Mouse (Mus musculus): ENCODE measurements around the gene Mipol1. TPM values are rescaled to one million over a fixed set of nuclear protein-coding genes. Genes with fewer than 3 reads are reported as not detected.

Mipol1 gene
- polyA plus RNA-seq, 1 experiment from 2014 or later, result 4.0 TPM

DNA sequence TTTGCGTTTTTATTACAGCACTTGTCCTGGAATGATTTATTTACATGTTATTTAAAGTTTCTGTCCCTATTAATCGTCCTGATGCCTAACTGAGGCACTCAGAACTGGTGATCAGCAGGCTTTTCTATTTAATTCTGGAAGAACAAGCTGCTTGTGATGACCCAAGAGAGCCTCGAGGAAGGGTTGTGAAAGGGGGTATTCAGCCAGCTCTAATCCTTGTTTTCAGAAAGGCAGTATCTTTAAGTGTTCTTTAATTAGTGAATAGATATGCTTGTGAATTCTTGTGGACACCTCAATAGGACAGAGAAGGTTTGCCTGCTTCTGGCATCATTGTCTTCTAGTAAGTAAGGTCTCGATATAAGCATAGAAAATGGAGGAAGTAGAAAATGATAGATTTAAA is 170.0 kb downstream of the Mipol1 start:
- Histone ChIP-seq H3K4me2 (replicated peaks; ENCODE audit: low read depth) (no peak overlapping the region), H3K4me3 (ENCODE audit: low read depth, low read length) (no peak overlapping the region), H3K9me3 (ENCODE audit: control insufficient read depth) (no peaks in the 10 kb centered on the region), H3K9ac (ENCODE audit: low read depth, low read length) (no peak overlapping the region), H3K27ac (ENCODE audit: low read depth, low read length) (no peak overlapping the region), H3K36me3 (ENCODE audit: control insufficient read depth, insufficient read depth) (no peaks in the 10 kb centered on the region), H3K27me3 (replicated peaks; ENCODE audit: control insufficient read depth, insufficient read depth, low read length) (no peaks in the 10 kb centered on the region), H3K4me1 (replicated peaks; ENCODE audit: control insufficient read depth, insufficient read depth, low read length) (no peaks in the 10 kb centered on the region)
- no peak for ATAC-seq
- no peak for TF ChIP-seq CTCF (IDR thresholded peaks at IDR 0.05; ENCODE audit: low read depth)
- WGBS, result 57% methylated on average over 4 of the region's 4 CpGs

DNA sequence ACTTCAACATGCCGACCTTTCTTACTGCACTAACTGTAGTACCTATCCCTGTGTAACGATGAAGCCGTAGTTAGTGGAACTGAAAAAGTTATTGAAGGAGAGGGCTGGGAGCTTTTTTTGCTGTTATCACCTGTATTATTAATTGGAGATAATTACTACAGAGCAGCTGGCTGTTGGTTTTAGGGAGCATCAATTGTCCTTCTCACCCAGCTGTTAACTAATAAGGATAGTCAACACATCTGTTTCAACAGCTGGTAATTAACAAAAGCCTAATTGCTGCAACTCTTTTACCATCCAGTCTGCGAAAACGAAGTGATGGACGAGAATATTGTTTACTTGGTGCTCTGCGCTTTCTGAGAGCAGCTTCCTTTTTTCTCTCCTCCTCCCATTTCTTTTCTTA is 170.9 kb downstream of the Mipol1 start:
- Histone ChIP-seq H3K4me3 (ENCODE audit: low read depth, low read length) (no peak overlapping the region), H3K27me3 (replicated peaks; ENCODE audit: control insufficient read depth, insufficient read depth, low read length) (no peaks in the 10 kb centered on the region), H3K36me3 (ENCODE audit: control insufficient read depth, insufficient read depth) (no peaks in the 10 kb centered on the region), H3K4me1 (replicated peaks; ENCODE audit: control insufficient read depth, insufficient read depth, low read length) (no peaks in the 10 kb centered on the region), H3K9ac (ENCODE audit: low read depth, low read length) (no peak overlapping the region), H3K9me3 (ENCODE audit: control insufficient read depth) (no peaks in the 10 kb centered on the region), H3K27ac (ENCODE audit: low read depth, low read length) (no peak overlapping the region), H3K4me2 (replicated peaks; ENCODE audit: low read depth) (no peak overlapping the region)
- no peak for ATAC-seq
- TF ChIP-seq CTCF (IDR thresholded peaks at IDR 0.05; ENCODE audit: low read depth), result no peak
- WGBS, result 66% methylated on average over 7 of the region's 7 CpGs

DNA sequence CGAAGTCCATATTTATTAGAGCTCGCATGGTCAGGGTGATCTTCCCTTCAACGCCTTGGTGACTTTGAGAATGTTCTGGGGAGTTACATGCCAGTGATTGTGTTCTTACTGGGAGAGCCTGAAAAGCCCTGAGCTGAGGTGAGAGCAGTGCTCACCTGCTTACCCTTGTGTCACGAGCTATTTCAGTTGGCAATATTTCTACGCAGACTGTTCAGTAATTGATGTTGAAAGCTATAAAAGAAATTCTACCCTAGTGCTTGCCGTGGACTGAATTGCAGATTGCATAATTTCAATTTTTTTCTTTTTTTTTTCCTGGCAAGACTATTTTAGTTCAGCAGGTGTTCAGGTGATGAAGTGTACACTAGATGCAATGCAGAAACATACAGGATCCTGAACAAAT is 172.1 kb downstream of the Mipol1 start:
- no peak for ATAC-seq
- H3K4me1 ChIP-seq (replicated peaks; ENCODE audit: control insufficient read depth, insufficient read depth, low read length), result no peaks in the 10 kb centered on the region
- H3K9ac ChIP-seq (ENCODE audit: low read depth, low read length), result no peak overlapping the region
- H3K27ac ChIP-seq (ENCODE audit: low read depth, low read length), result no peak overlapping the region
- H3K36me3 ChIP-seq (ENCODE audit: control insufficient read depth, insufficient read depth), result no peaks in the 10 kb centered on the region
- 53% methylated on average over 6 of the region's 6 CpGs for WGBS
- no peaks in the 10 kb centered on the region for H3K9me3 ChIP-seq (ENCODE audit: control insufficient read depth)
- H3K4me2 ChIP-seq (replicated peaks; ENCODE audit: low read depth), result no peak overlapping the region
- H3K27me3 ChIP-seq (replicated peaks; ENCODE audit: control insufficient read depth, insufficient read depth, low read length), result no peaks in the 10 kb centered on the region
- no peak for TF ChIP-seq CTCF (IDR thresholded peaks at IDR 0.05; ENCODE audit: low read depth)
- no peak overlapping the region for H3K4me3 ChIP-seq (ENCODE audit: low read depth, low read length)

DNA sequence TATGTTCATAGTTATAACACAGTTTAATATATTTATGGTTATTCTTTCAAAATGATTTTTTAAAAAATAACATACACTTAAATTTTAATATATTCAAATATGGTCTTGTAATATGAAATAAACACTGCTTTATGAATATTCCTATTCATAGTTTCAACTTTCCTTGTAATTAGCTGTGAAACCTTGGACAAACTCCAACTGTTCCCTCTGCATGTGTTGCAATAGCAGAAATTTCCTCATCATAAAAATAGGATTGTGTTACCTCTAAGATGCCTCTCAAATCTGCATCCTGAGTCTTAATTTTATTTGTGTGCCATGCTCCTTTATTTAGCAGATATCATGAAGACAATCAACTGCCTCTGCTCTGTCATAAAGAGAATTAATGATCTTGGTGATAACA is 179.7 kb downstream of the Mipol1 start:
- no peak for TF ChIP-seq CTCF (IDR thresholded peaks at IDR 0.05; ENCODE audit: low read depth)
- H3K9ac ChIP-seq (ENCODE audit: low read depth, low read length), result no peak overlapping the region
- H3K4me3 ChIP-seq (ENCODE audit: low read depth, low read length), result no peak overlapping the region
- H3K9me3 ChIP-seq (ENCODE audit: control insufficient read depth), result no peaks in the 10 kb centered on the region
- H3K36me3 ChIP-seq (ENCODE audit: control insufficient read depth, insufficient read depth), result no peaks in the 10 kb centered on the region
- H3K27ac ChIP-seq (ENCODE audit: low read depth, low read length), result no peak overlapping the region
- no peaks in the 10 kb centered on the region for H3K4me1 ChIP-seq (replicated peaks; ENCODE audit: control insufficient read depth, insufficient read depth, low read length)
- H3K27me3 ChIP-seq (replicated peaks; ENCODE audit: control insufficient read depth, insufficient read depth, low read length), result no peaks in the 10 kb centered on the region
- no peak overlapping the region for H3K4me2 ChIP-seq (replicated peaks; ENCODE audit: low read depth)
- no peak for ATAC-seq

DNA sequence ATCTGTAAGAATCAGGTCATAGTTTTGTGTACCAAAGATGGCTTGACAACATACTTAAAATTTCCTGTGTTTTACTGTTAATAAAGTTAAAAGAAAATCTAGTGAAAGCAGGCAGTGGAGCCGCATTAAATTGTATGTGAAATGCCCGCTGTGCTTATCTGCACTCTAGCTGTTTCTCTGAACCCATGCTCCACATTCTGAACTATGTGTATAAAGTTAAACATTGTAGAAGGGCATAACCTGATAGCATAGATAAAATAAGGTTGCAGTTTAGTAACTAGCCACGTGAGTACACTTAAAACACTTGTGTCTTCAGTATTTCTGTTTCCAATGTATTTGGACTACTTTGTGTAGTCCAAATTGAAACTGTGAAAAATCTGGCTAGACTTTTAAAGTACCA is 183.6 kb downstream of the Mipol1 start:
- H3K36me3 ChIP-seq (ENCODE audit: control insufficient read depth, insufficient read depth), result no peaks in the 10 kb centered on the region
- TF ChIP-seq CTCF (IDR thresholded peaks at IDR 0.05; ENCODE audit: low read depth), result no peak
- H3K27ac ChIP-seq (ENCODE audit: low read depth, low read length), result no peak overlapping the region
- no peaks in the 10 kb centered on the region for H3K27me3 ChIP-seq (replicated peaks; ENCODE audit: control insufficient read depth, insufficient read depth, low read length)
- no peak overlapping the region for H3K4me2 ChIP-seq (replicated peaks; ENCODE audit: low read depth)
- 41% methylated on average over 3 of the region's 3 CpGs for WGBS
- ATAC-seq, result no peak
- no peaks in the 10 kb centered on the region for H3K4me1 ChIP-seq (replicated peaks; ENCODE audit: control insufficient read depth, insufficient read depth, low read length)
- H3K9me3 ChIP-seq (ENCODE audit: control insufficient read depth), result no peaks in the 10 kb centered on the region
- H3K9ac ChIP-seq (ENCODE audit: low read depth, low read length), result no peak overlapping the region
- no peak overlapping the region for H3K4me3 ChIP-seq (ENCODE audit: low read depth, low read length)

DNA sequence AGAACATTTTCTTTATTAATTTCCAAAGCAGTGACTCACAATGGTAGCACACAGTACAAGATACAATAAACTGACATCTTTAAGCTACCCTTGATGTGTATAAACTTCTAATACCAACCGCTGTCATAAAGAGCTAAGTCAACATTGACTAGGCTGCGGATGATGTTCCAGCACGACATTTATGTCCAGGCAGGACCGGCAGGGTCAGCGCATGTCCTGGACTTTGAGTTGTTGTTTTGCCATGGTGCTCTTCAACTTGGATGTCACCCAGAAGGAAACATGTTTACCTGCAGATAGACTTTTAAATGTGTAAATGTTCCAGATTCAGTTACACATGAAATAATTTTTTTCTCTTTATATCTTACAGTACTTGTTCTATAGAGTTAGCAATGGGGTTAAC is 194.7 kb downstream of the Mipol1 start:
- no peak overlapping the region for H3K27ac ChIP-seq (ENCODE audit: low read depth, low read length)
- no peaks in the 10 kb centered on the region for H3K27me3 ChIP-seq (replicated peaks; ENCODE audit: control insufficient read depth, insufficient read depth, low read length)
- H3K9me3 ChIP-seq (ENCODE audit: control insufficient read depth), result no peaks in the 10 kb centered on the region
- no peak for ATAC-seq
- WGBS, result 60% methylated on average over 5 of the region's 5 CpGs
- no peak overlapping the region for H3K4me3 ChIP-seq (ENCODE audit: low read depth, low read length)
- no peak overlapping the region for H3K4me2 ChIP-seq (replicated peaks; ENCODE audit: low read depth)
- H3K9ac ChIP-seq (ENCODE audit: low read depth, low read length), result no peak overlapping the region
- no peak for TF ChIP-seq CTCF (IDR thresholded peaks at IDR 0.05; ENCODE audit: low read depth)
- H3K36me3 ChIP-seq (ENCODE audit: control insufficient read depth, insufficient read depth), result no peaks in the 10 kb centered on the region
- H3K4me1 ChIP-seq (replicated peaks; ENCODE audit: control insufficient read depth, insufficient read depth, low read length), result no peaks in the 10 kb centered on the region

DNA sequence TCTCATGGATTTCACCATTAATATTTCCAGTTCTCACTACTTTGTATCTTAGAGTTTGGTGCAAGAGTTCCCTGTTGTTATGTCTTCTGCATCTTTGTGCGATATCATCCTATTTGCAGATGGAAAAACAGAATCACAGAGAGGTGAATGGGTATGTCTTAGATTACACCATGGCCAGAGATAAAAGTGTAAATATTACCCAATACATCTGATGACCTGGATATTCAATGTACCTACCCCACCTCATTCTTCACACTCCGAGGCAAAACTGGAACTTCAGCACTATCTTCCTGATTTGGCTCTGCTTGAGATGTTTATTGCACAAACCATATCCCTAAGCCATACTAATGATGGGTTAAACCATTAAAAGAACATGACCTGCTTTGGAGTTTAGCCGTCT is 198.0 kb downstream of the Mipol1 start:
- 48% methylated on average over 3 of the region's 3 CpGs for WGBS
- no peak overlapping the region for H3K4me2 ChIP-seq (replicated peaks; ENCODE audit: low read depth)
- no peak for ATAC-seq
- no peaks in the 10 kb centered on the region for H3K27me3 ChIP-seq (replicated peaks; ENCODE audit: control insufficient read depth, insufficient read depth, low read length)
- no peak overlapping the region for H3K27ac ChIP-seq (ENCODE audit: low read depth, low read length)
- H3K4me3 ChIP-seq (ENCODE audit: low read depth, low read length), result no peak overlapping the region
- H3K4me1 ChIP-seq (replicated peaks; ENCODE audit: control insufficient read depth, insufficient read depth, low read length), result no peaks in the 10 kb centered on the region
- no peak overlapping the region for H3K9ac ChIP-seq (ENCODE audit: low read depth, low read length)
- TF ChIP-seq CTCF (IDR thresholded peaks at IDR 0.05; ENCODE audit: low read depth), result no peak
- H3K36me3 ChIP-seq (ENCODE audit: control insufficient read depth, insufficient read depth), result no peaks in the 10 kb centered on the region
- no peaks in the 10 kb centered on the region for H3K9me3 ChIP-seq (ENCODE audit: control insufficient read depth)

Measured in intestine, postnatal 0 days (tissue).